Mouse (Mus musculus): ENCODE measurements around the gene Fsip1. TPM values are rescaled to one million over a fixed set of nuclear protein-coding genes. Genes with fewer than 3 reads are reported as not detected.
A peak's percentile ranks its signal among the peaks of the same experiment; 100 is the strongest.
"Not testable (repeated sequence)": the region's sequence is repeated elsewhere in the genome, so short reads cannot be mapped to it uniquely, and the experiment has no call there.

The Fsip1 gene
- total RNA-seq, 4 experiments from 2014 or later = 0.26 to 0.77 (median 0.43) TPM

DNA sequence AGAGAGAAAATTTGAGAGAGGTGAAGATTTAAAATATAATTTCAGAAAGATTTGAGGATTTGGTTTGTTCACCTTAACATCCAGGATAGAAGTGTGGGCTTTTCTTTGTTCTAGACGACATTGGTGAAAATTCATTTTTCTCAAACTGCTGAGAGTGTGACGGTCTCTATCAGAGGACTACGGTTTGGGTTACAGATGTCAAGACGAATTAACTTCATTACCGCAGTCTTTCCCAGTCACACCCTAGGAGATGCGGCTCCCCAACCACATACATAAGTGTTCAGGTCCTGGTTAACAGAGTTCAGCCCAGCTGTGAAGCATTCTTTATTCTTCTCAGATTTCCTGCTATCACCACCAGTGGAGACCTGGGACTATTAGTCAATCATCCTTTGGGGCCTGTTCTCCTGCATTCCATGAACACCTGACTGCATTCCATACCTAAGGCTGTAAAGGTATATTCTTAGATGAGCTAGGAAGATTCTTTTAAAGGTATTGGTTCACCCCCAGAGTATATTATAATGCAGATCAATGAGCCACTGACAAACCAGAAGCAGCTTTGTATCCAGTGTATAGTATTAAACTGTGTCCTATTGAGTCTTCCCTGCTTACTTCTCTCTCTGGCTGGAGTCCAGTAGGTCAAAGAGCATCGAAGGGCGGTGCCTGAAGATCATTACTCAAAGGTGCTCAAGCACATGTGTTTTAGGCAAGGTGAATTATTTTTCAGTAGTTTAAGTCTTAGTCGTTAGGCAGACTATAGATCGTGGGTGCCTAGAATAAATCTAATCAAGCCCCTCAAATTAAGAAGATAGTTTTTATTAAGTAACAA, 82.0 kb downstream of the Fsip1 start:
- no peak for DNase-seq

DNA sequence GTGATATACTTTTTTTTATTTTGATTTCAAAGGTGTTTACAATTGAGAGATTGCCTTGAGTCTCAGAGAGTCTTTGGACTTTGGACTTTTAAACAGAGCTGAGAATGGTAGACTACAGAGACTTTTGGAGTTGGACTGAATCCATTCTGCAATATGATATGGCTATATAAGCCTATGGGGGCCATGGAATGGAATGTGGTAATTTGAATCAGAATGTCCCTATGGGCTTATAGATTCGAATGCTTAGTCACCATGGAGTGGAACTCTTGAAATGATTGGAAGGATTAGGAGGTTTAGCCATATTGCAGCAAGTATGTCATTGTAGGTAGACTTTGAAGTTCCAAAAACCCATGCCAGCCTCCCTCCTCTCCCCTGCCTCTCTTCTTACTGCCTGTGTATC, 88.5 kb downstream of the Fsip1 start:
- no peak for DNase-seq

- DNase-seq = no peak
Observed at GRCm38 (mm10) chr2:118167731-118168130, 89.0 kb downstream of the Fsip1 start.

DNA sequence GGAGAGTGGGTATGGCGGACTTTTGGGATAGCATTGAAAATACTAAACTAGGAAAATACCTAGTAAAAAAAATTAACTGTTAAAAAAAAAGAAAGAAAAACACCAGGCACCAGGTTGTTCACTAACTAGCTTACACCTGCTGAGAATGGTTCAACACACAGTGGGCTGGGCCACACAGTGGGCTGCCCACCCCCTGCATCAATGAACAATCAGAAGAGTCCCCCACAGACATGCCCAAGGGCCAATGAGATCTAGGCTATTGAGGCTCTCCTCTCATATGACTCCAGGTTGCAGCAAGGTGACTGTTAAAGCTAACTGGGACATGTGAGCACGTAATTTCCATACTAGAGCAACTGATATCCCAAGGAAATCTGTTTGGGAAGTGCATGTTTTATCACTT, 91.1 kb downstream of the Fsip1 start:
- DNase-seq = no peak

DNA sequence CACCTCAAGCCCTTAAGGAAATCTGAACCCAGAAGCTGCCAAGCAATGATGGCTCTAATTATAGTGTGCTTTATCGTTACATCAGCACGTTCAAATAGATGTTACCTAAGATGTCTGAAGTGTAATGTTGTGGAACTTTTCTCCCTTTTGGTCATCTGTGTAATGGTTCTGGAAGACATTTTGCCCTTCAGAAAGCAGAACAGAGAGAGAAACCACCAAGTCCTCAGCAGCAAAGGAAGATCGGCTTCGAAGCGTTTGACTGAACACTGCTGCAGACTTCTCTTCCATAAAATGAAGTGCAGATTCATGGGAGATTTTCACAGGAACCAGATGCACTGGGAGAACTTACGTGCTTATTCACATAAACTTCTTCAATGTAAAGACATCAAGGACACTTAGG, 92.6 kb downstream of the Fsip1 start:
- no peak for DNase-seq

- DNase-seq = no peak
Observed at GRCm38 (mm10) chr2:118162486-118162885, 94.3 kb downstream of the Fsip1 start.

GRCm38 (mm10) chr2:118160991-118161390, 95.8 kb downstream of the Fsip1 start:
- DNase-seq = no peak

DNA sequence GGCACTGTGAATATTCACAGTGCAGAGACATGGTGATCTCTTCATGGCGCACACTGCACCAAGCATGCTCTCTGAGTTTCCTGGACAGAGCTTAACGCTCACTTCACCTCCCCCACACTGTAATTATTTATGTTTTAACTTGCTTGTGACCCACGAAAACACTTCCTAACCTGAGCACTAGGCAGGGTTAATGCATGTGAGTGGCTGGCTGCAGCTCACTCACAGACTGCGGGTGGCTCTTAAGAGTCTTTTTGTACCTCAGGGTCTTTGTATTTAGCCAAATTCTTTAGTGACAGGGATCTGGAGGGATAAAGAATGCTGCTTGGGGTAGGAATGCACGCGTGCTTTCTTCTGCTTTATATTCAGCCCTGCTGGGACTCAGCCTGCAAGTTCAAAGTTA, 96.2 kb downstream of the Fsip1 start:
- DNase-seq = no peak

DNA sequence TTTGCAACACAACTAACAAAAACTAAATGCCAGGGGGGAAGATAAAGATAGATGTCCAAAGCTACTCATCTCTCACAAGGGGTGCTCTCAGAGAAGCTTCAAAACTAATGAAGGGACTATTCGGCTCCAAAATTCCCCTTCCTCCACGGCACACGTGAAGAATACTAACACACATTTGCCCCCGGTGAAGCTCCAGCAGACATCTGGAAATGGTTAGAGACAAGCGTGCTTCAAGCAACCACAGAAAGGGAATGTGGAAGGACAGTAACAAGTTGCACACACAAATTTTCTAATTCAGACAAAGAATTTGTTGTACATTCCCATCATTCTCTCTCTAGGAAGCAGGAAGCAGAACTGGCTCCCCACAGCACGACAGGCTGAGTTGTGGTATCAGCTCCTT, 97.6 kb downstream of the Fsip1 start:
- DNase-seq = no peak

DNA sequence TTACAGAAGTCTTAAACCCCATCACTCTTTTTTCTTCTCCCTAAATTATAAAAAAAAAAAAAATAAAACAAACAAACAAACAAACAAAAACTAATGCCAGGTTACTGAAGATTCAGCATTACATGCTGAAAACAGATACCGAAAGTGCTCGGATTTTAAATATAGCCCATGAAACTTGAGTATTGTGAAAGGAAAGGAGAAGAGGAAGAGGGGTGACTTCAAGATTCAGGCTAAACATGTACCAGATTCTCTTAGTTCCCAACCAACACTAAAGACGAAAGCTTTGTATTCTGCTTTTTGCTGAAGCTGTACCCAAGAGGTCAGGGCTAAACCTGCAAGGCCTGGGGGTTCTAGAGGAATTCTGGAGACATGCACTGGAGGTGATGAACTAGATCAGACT, 98.7 kb downstream of the Fsip1 start:
- DNase-seq = no peak

DNA sequence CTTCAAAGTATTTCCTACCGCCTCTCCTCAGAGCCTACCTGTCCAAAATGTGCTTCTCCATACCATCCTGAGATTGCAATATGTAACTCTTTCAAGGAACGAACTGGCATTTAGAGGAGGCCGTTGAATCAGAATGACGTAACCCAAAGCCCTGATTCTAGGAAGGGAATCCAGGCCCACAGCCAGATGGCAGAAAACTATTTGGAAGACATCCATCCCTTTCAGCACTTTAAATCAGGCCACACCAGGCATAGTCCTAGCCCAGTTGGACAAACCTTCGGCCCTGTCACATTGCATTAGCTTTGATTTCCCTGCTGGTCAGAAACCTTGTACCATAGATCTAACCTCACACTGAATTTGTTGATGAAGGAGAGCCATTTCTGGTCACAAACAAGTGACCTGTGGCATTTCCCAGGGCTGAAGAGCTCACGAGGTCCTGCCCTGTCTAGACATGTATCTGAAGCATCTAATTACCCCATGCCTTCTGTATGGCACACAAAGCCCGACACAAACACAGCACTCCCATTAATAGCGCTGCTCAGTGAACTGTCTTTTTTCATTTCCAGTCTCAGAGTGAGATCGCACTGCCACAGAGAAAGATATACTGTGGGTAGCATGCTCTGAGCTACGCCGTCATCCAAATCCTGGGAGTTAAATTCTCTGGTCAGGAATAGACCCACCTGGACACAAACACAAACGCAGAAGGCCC, 106.8 kb downstream of the Fsip1 start:
- peak; percentile 75 for DNase-seq

DNA sequence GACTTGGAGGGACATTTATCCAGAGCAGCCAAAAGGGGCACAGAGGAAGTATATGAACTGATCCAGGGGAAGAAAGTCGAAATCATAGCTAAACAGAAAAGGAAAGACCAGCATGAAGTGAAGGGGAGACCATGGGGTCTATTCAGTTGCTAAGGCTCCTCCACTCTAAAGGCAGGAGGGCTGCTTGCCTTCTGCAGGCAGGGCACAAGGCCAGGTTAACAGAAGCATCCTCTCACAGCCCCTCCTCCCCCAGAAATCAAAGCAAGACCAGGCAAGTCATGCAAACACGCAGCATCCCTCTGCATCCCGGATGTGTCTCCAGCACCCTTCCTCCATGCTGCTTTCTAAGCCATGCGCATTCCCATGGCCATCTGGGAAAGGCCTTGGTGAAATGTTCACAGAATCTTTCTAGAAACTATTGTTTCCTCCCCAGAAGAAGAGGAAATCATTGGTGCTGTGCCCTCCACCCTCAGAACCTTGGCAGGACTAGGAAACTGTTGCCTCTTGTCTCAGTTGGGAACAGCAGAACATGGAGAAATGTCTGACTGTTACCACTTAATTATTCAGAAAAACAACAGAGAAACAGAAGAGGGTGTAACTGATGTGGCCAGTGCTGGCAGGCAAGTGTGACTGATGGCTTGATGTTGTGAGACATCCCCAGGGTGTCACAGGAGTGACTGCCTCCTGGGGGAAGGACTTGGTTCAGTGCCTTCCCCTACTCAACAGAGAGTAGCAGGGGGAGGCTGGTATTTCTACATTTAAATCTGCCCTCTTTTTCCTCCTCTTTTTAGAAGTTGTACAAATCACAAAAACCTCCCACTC, 108.2 kb downstream of the Fsip1 start:
- no peak for DNase-seq

DNA sequence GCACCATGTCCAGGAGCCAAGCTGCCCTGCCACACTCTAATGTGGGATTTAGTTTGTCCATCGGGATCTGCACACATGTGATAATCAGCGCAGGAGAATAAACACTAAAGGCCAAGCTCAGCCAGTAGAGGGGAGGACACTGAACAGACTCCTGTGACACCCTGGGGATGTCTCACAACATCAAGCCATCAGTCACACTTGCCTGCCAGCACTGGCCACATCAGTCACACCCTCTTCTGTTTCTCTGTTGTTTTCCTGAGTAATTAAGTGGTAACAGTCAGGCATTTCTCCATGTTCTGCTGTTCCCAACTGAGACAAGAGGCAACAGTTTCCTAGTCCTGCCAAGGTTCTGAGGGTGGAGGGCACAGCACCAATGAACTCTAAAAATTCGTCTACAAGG, 109.0 kb downstream of the Fsip1 start:
- DNase-seq = not testable (repeated sequence)

GRCm38 (mm10) chr2:118141651-118142050, 115.1 kb downstream of the Fsip1 start:
- no peak for DNase-seq

DNA sequence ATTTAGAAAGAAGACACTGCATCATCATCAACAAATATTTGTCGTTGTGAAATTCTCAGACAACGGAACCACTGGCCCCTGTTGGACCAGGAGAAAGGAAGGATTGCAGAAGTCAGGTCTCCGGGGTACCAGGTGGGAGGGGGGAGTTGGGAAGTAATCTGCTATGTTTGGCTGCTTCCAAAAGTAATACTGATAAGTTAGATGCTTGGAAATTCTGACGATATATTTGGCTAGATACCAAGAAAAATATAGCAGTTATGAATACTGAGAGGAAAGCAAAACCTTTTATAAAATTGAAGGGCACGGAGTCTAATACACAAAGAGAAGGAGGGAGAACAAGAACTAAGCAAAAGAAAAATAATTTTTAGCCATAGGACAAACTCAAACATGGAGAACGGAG, 117.5 kb downstream of the Fsip1 start:
- DNase-seq = no peak

DNA sequence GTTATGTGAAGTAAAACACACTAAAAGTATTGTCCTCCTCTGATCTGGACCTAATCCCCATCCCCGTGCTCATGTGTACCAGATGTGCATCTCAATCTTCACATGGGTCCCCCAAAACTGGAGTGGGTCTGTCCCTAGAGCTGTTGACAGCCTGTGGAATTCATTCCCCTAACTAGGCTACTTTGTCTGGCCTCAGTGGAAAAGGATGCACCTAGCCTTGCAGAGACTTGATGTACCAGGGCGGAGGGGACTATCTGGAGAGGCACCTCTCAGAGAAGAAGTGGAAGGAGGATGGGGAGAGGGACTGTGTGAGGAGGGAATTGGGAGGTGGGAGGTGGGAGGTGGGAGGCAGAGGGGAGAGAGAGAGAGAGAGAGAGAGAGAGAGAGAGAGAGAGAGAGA, 119.0 kb downstream of the Fsip1 start:
- no peak for DNase-seq

- DNase-seq = no peak
Observed at GRCm38 (mm10) chr2:118137071-118137470, 119.7 kb downstream of the Fsip1 start.

DNA sequence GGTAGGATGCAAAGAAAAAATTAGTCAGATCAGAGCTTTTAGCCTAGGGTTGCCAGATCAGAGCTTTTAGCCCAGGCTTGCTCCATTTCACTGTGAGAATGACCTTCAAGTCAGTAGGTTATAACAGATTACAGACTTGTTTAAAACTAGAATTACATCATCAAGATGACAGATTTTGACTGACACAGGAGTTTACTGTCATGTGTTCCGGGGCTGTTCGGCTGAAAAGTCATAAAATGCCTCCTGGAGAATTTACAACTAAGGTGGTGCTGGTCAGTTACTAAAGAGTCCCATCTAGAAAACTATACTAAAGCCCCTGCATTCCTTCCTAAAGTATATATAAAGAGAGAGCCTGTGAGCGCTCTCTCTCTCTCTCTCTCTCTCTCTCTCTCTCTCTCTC, 128.5 kb downstream of the Fsip1 start:
- DNase-seq = no peak

DNA sequence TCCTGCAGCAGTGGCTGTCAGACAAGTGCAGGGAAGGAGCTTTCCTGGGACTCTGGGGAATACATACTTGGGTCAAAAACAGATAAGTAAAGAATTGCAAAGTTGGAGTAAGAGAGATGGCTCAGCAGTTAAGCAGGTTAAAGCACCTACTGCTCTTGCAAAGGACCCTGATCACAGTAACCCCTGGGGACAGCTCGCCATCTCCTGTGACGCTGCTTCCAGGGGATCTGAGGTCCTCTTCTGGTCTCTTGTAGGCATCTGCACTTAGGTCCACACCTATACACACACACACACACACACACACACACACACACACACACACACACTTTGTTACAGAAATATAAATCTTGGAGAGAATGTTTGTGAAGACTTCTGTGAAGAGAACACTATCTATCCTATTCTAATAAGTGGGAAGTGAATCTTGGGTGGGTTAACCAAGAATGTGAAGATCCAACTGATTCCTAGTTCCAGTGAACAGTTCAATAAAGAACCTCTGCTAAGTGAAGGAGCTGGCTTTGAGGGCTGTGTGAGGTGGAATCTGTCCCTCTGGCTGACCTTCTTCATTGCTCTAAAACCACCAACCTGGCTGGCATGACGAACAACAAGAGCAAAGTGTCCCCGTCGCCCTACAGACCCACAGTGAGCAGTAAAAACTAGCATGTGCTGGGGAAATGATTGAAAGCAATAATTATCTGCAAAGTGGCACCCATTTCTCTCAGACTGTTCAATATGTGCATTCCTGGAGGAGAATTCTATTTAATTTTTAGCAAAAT, 129.1 kb downstream of the Fsip1 start:
- no peak for DNase-seq

DNA sequence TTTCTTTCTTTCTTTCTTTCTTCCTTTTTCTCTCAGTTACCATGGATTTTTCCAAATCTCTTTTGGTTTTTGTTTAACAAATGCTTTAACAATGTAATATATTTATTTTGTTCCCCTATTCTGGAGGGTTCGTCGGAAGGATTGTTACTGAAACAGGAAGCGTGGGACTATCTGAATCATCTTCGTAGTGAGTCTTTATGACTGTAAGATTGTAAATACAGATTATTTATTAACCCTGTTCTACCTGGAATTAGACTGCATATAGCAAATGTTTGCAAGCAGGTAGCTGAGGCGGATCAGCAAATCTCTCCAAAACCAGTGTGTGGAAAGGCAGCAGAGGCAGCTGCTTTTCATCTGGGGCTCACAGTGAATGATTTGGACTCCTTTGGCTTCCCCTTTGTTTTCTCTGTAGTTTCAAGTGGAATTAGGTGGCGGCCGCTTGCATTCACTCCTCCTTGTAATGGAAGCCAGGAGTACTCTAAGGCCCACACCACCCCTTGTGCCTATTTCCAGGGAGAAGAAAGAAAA, 130.8 kb downstream of the Fsip1 start:
- DNase-seq = no peak

- peak; percentile 14 for DNase-seq
Observed at GRCm38 (mm10) chr2:118125211-118125939, 131.4 kb downstream of the Fsip1 start.
